Mouse (Mus musculus) thymus, adult 2 months (tissue): ENCODE measurements around the gene Edar.

Source experiments
- CTCF ChIP-seq: fragments of 200-500 bp; IDR thresholded peaks from 2 replicates; pipeline ENCODE4 v1.5.1; 2012; ENCODE audit warnings: mild to moderate bottlenecking, control low read depth, low read length, moderate library complexity, borderline replicate concordance; ENCODE audit not compliant: control insufficient read depth, poor library complexity, insufficient read depth; ENCODE audit errors: extremely low read depth
- POLR2A ChIP-seq: fragments of 200-500 bp; IDR thresholded peaks from 2 replicates; pipeline ENCODE4 v1.6.1; 2012; ENCODE audit warnings: mild to moderate bottlenecking, low read length, control low read depth, moderate library complexity; ENCODE audit not compliant: control insufficient read depth, poor library complexity, insufficient read depth; ENCODE audit errors: extremely low read depth

DNA sequence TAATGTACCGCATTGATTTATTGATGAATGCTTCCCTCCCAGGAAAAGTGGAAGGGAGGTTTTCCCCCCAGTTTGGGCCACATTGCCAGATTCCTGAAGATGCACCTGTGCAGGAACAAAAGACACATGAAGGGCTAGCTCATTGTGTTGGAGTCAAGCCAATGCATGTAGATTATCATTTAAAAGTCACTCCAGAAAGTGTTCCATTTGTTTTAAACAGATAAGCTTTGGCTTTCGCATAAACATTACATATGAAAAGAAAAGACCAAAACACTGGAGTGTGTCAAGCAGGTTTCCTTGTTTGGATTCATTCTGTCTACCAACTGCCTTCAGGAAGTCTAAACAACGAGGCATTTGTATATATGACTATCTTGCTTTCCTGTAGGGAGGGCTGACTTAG lies 81.0 kb downstream of the Edar start:
- TF ChIP-seq CTCF: no peak
- no peak for TF ChIP-seq POLR2A
